Mouse (Mus musculus) urinary bladder, postnatal 14 days (tissue): ENCODE measurements around the gene Stard13.

Experiments used
- DNase-seq: peaks from one replicate; pipeline ENCODE4 v3.0.0; 2021; ENCODE audit warnings: low spot score

Stard13 gene

GRCm38 (mm10) chr5:151142241-151142640 lies 91.4 kb downstream of the Stard13 start:
- peak; percentile 30 for DNase-seq

GRCm38 (mm10) chr5:151137901-151138300 lies 95.7 kb downstream of the Stard13 start:
- DNase-seq, result no peak

DNA sequence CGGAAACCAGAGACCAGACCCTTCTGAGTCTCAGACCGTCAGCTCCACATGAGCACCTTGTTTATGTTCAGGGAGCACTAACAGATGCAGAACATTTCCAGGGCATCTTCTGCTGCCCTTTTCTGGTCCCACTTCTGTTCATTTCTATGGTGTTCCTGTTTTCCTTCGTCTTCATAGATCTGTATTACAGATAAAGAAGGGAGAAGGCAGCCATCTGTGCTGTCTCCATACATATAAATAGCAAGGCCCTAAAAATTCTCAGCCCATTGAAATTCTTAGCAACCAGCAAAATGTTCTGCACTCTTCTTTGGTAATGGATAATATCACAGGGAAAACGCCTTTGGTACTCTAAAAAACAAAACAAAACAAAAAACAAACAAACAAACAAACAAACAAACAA lies 96.3 kb downstream of the Stard13 start:
- DNase-seq, result no peak

DNA sequence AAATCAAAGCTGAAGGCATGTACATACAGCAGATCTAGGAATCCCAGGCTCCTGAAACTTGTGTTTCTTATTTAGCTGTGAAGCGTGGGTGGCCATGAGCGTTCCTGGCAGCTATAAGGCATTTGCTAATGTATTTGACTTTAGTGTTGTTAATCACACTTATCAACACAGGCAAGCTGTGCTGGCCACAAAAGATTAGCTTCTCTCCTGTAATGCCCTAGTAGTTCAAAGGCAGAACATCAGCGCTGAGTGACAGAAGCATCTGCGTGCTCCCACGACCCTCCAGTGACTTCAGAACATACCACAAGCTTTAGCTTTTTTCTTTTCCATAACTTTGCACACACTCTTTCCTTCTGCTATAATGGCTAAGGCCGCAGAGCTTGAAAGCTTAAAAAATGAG lies 97.7 kb downstream of the Stard13 start:
- no peak for DNase-seq

DNA sequence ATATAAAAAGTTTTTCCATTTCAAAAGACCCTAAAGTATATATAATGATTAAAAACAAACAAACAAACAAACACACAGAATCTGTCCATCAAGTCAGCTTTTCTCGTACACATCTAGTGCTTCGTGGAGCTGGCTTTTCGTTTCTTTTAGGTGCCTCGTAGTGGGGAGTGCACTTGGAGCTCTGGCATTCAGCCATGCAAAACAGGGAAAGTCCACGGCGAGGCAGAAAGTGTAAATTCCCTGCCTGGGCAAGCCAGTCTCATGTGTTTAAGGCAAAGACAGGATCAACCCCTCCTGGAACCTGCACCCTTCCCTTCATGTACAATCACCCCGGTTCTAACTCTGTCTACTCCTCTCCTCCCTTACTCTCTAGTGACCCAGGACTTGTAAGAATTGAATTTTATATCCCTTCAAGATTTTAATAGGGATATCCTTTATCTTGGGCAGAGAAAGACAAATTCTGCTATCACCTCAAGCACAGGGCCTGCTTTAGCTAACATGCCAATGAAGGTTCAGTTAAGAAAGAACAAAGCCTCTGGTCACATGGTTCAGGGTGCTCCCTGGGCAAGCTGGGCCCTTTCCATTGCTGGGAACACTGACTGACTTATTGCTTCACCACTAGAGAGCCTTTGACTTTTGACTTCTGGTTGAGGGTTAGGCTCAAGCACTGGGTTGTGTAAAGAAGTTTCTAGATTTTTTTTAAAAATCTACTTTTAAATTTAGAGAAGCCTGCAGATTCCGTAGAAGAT lies 98.4 kb downstream of the Stard13 start:
- no peak for DNase-seq

- DNase-seq, result no peak
Measured at GRCm38 (mm10) chr5:151134202-151134601, 99.4 kb downstream of the Stard13 start.

DNA sequence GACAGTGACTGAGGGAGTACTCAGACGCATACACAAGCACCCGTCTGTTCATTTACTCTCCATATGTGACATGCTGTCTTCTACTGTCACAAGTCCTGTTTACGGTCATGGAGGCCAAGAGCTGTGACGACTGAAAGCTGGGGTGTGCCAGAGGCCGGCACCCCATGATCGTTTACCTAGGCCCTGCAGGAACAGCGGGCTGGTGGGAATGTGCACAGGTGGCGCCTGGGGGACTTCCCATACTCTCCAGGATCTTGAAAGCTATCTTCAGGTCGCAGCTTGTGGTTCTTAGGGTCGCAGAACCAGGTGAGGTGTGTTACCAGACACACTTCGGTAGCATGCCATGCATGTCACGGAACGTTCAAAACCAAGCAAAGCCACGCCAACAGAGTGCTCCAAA lies 99.9 kb downstream of the Stard13 start:
- DNase-seq, result no peak

DNA sequence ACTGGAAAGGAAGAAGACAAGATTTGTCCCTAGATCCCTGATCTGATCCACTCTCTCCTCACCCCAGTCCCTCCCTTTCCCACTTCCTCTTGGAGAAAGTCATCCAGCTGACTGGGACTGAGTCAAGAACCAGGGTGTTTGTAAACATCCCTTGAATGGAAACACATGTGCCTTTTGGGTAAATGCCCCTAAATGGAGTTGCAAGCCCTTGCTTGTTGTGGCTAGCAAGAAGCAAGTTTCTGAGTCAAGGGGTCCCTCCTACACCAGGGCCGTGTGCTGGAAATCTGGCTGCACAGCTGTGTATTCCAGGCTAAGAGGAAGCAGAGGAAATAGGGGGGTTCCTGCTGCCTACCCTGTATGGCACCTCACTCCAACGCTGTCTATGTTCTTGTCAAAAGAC lies 103.9 kb downstream of the Stard13 start:
- DNase-seq, result no peak

DNA sequence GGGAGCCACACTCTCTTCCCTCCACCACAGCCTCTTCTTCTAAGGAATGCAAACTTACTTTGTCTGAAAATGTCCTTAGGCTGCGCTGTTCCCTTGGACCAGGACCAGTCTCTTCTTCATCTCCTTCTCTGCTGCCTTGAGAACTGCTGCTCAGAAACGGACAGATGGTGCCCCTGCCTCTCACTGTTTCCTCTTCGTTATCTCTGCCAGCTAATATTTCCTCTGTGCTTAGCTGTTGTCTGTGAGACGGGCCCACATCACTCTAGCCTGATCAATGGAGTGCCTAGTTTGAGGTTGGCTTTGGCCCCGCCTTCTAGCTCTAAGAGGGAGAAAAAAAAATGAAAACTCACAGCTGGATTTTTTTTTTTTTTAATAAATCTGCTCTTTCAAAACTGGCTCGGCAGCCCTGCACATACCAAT lies 106.3 kb downstream of the Stard13 start:
- no peak for DNase-seq

- no peak for DNase-seq
Measured at GRCm38 (mm10) chr5:151126608-151127005, 107.0 kb downstream of the Stard13 start.

DNA sequence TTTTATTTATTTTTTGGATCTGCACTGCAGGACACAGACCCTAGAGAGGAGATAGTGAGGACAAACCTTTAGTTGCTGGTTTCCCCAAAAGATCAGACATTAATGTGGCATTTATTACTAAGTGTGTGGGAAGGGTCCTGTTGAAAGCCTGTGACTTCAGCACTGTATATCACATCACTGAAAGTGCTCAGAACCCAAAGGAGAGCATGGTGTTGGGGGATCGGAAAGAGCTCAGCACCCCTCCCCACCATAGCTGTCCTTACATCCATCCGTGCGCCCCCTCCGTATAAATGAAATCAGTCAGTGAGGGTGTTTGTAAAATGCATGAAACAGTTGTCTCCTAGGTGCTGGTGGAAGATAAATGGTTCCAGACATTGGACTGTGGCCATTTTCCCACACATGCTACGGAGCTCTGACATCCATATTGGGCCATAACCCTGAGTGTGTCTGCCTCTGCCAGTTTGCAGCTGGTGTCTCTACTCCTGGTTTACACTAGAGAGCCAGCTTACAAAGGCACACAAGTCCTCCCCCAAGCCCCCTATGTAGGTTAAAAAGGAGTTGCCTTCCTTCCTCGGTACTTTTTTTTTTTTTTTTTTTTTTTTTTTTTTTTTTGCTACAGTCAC lies 107.5 kb downstream of the Stard13 start:
- DNase-seq, result peak; percentile 34

DNA sequence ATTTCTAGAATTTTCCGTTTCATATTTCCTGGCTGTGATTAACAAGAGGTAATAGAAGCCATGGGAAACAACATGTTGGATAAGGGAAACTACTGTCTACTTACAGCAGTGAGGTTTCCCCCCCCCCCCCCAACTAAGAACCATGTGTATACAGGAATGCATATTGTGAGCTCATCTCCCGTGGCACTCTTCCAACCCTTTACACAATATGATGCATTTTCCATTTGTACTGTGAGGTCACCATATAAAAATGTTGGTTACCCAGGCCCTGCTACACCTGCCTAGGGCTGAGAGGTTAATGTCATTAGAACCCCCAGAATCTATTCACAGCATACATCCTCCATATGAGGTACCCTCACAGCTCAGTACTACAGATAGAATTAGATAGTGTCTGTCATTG lies 115.8 kb downstream of the Stard13 start:
- no peak for DNase-seq

- no peak for DNase-seq
Measured at GRCm38 (mm10) chr5:151116192-151116887, 117.3 kb downstream of the Stard13 start.

DNA sequence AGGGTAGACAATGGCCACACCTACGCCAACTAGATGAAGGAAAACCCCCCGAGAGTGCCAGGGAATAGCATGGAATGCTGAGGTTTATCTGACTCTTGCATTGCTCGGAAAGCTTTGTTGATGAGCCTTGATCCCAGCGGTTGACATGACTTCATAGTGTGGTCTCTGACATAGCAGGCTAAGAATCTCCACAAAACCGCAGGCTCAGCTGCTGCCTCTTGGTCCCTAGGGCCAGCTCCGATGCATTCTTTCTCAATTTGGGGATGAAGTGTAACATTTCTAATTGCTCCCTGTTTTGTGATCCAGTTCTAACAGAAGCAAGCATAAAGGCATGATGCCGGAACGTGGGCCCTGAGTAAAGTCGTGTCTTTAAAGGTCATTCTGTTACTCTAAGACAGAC lies 120.9 kb downstream of the Stard13 start:
- no peak for DNase-seq

DNA sequence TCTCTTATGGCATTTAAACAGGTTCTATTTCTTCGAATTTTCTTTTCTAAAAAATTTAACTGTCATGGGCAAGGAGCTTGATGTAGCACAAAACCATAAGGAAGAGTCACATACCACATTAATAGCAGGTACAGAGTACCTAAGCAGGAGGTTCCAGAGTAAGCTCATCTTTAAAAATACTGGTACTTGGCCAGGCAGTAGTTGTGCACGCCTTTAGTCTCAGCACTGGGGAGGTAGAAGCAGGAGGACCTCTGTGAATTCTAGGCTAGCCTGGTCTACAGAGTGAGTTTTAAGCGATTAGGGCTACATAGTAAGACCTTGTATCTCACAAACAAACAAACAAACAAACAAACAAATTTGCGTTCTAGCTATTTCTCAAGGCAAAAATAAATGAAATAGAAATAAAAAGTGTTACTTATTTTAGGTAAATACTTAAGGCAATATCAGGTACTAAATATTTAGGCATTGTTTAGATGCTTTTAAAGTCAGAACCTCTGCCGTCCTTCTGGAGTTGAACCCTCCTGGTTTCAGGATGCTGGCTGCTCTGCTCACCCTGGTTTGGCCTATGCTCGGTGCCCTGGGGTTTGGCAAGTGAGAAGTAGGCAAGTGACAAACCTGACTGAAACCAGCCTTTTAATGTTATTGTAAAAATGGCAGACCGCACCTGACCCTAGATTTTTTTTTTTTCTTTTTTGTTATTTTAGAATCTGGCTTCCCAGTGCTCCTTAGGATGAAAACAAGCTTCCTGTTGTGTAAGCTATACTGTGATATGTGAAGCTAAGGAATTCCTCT lies 122.4 kb downstream of the Stard13 start:
- DNase-seq, result no peak

- peak; percentile 52 for DNase-seq
Measured at GRCm38 (mm10) chr5:151110461-151110908, 123.2 kb downstream of the Stard13 start.

DNA sequence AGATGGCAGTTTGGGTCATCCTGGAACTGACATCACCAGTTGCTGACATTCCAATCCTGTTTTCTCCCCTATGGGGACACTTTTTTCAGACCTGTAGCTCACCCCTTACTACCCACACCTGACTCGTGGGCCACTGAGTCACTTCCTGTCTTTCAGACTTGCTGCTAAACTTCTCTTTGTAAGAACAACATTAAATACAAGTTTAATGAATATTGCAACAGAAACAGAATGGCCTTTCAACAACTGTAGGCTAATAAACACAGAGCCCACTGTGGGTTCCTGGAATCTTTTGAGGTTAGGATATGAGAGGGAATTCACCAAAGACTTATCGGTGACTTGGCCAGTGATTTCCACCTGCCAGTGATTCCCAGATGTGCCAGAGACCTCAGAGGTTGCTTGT lies 123.8 kb downstream of the Stard13 start:
- no peak for DNase-seq

DNA sequence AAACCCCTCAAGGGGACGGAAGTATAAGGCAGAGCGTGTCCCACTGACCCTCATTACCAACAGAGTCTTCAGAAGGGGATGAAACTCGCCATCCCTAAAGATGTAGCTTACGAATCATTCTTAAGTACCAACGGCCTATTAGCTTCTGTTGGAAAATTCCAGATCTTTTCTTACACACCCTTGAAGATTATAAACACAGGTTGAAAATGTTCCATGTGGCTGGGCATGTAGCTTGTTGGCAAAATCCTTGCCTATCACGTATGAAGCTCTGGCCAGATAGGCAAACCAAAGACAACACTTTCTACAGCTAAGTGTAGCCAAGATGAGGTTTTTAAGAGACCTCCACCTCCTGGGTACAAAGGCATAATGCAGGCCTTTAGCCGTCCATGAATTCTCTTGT lies 124.7 kb downstream of the Stard13 start:
- DNase-seq, result no peak

GRCm38 (mm10) chr5:151108291-151108897 lies 125.2 kb downstream of the Stard13 start:
- DNase-seq, result no peak

- DNase-seq, result no peak
Measured at GRCm38 (mm10) chr5:151106841-151107240, 126.8 kb downstream of the Stard13 start.

- DNase-seq, result no peak
Measured at GRCm38 (mm10) chr5:151105054-151105971, 128.3 kb downstream of the Stard13 start.
